Mouse (Mus musculus): Measurements from ENCODE around the gene Prkag3.

Gene Prkag3

DNA sequence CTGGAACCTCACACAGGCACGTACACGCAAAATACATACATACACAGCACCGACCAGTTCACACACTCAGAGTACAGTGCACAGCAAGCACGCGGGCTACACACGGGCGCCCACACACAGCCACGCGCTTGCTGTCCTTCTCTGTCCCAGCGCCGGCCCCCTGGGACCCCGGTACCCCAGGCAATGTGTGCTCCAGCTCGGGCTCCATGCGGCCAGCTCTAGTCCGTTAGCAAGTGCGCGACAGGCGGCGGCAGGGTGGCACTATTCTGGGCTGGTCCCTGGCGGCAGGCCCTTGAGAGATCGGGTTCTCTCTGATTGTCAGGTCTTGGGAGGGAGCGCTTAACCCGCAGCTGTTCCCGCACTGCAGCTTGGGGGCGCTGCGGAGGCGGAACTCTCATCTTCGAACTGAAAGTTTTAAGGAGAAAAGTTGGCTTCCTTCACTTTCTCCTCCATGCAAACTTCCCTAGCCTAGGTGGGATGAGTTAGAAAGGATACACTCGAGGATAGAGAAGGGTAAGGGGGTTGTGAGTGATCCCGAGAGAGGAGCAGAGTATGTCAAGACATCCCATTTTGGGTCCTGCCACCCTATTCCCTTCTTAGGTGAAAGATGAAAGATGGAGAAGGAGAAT is at the start of gene Prkag3:
Gene Prkag3, minus strand, starts transcription at position 579 of the 629 bp plus-strand sequence.
- peak; percentile 88 for DNase-seq (ENCODE audit: low read depth, low spot score)

DNA sequence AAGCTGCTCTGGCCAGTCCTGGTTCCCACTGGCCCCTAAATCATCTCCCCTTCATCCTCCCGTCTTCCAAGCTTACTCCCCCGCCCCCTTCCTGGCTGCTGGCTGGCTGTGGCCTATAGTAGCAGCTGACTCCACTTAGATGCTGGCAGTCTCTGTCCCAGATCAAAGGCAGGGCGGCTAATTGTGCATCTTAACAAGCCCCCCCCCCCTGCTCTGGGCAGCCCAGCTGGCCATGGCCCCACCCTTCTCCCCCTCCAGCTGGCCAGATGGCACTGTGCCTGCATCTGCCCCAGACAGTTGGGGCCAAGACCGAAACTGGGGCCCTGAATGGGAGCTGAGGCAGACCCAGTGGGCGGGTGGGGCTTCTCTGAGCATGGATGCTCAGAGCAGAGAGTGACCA is 48.4 kb upstream of the Prkag3 start:
- DNase-seq (ENCODE audit: low read depth, low spot score), result no peak

DNA sequence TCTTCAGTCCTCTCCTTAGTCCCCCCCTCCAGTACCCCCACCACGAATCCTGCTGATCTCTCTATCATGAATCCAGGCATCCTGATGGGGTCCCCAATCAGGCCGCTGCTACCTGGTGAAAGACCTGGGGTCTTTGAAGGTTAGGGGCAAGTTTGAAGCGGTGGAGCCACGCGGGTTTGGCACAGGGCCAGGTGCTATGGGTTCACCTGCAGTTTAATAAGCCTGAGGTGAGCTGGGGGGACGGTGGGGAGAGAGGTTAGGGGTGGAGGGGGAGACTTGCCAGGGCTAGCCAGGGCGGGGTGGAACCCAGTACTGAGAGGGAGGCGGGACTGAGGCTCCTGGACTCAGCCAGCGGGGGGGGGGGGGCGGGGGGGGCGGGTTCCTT is 46.1 kb upstream of the Prkag3 start:
- no peak for DNase-seq (ENCODE audit: low read depth, low spot score)

DNA sequence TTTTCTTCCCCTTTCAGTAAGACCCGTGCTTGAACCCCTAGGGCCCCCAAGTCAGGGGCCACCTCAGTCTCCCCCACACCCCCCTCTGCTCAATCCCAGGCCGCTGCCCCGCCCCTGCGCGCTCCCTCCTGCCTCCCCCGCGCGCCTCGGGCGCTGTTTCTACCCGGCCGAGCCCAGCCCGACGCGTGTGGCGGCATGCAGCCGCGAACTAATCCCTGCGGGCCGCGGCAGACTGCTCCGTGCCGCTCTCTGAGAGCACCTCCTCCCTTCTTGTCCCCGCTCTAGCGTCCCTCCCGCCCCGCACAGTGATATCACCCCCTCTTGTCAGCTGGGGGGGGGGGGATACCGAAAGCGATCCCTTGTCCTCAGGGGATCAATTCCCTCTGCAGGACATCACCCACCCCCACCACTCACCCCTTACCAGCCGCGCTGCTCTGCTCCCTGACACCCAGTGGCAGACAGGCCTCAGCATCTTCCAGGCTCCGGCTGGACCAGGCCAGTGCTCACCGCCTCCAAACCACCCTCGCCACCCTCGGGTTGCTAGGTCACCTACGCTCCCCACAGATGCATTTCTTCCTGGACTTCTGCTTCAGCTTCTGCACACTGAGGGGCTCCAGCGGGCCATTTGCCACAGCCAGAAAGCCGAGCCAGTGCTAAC is 45.6 kb upstream of the Prkag3 start:
- DNase-seq (ENCODE audit: low read depth, low spot score), result peak; percentile 68

DNA sequence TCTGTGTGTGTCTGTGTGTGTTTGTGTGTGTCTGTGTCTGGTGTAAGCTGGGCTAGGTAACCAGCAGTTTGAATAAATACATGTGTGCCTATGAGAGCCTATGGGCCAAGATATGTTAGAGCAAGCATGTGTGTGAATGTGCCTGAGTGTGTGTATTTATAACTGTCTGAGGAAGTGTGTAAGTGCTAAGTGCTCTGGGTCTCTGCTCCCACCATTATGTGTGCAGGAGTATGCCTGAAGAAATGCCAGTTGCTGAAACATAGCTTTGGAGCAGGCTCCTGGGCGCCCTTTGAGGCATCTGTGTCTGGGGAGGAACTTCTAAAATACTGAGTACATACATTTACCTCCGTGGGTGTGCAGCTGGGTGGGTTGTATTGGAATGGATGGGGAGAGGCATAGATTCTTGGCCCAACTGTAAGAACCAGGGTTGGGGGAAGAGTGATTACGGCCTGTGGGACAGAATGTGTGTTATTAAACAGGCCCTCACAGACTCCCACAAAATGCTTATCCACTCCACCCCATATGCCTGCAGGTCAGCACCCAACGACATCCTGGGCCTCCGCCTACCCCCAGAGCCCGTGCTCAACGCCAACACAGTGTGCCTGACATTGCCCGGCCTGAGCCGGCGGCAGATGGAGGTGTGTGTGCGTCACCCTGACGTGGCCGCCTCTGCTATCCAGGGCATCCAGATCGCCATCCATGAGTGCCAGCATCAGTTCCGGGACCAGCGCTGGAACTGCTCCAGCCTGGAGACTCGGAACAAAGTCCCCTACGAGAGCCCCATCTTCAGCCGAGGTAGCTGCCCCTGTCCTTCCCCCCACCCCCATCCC is 44.0 kb upstream of the Prkag3 start:
- no peak for DNase-seq (ENCODE audit: low read depth, low spot score)

DNA sequence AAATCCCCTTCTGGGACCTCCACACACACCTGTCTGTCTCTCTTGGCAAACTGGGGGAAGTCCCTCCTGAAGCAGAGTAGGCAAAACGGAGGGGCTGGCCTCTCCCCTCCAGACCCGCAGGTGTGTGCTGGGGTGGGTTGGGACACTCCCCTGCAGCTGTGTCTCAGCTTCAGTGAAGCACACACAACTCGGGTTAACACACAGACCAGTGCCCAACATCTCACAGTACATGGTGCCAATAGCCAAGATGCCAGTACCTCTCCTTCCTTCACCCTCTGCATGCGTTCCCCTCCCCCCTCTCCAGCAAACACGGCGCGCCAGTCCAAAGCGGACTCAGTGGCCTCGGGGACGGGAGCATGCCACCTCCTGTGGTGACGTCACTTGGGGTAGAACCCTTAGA is 42.2 kb upstream of the Prkag3 start, which contains the start of gene Wnt10a:
Gene Wnt10a, plus strand, starts transcription at position 268 of the 400 bp plus-strand sequence.
- DNase-seq (ENCODE audit: low read depth, low spot score), result no peak

DNA sequence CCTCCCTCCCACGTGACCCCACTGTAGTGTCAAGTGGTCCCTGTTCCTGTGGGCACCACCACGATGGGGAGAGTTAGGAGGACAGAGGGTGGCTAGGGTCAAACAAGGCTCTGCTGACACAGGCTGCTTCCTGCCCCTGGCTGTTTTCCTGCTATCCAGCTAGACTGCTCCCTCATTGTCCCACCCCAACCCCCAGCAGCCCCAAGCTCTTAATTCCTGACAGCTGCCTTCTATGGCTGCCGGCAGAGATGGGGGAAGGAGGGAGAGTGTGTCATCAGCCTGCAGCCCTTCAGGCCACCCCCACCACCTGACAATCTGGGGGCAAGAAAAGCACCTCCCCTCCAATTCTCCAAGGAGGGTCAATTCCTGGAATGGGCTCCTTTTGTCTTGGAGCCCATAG is 41.1 kb upstream of the Prkag3 start:
- no peak for DNase-seq (ENCODE audit: low read depth, low spot score)

DNA sequence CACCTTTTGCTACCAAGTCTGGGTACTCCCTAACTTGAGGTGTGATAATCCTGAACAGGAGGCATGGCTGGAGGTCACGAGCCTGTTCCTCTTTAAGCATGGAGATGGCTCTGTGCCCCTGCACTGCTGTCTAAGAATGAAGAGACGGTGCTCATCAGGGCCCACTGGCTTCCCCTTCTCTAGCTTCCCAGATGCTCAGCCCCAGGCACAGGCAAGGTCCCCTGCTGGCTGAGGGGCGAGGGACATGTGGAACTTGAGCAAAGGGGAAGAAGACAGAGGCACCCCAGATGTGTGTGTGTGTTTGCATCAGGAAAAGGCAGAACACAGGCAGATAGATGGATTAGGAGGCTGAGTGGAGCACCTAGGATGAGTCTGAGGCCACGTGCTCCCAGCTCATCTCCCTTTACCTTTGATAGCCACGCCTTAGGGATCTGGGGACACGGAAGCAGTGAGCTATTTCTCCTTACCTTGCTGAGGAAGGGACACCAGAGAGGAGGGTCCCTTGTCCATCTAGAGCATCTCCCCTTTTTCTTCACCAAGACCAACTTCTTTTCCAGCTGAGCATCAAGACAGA is 39.7 kb upstream of the Prkag3 start:
- no peak for DNase-seq (ENCODE audit: low read depth, low spot score)

DNA sequence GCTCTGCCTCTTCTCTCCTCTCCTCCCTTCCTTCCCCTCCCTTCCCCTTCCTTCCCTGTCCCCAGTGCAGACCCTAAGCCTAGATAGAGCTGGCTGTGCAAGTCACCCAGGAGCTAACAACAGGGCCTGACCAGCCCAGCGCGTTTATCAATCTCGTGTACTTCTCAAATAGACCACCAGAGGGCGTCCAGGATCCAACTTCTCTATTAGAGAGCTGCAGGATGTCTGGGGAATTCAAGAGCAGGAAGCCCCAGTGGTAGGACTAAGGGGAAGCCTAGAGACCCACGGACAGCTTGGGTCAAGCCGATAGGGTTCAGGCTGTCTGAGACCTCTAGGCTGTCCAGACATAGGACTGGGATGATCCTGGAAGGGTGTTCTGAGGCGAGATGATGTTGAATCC is 38.8 kb upstream of the Prkag3 start:
- peak; percentile 89 for DNase-seq (ENCODE audit: low read depth, low spot score)

DNA sequence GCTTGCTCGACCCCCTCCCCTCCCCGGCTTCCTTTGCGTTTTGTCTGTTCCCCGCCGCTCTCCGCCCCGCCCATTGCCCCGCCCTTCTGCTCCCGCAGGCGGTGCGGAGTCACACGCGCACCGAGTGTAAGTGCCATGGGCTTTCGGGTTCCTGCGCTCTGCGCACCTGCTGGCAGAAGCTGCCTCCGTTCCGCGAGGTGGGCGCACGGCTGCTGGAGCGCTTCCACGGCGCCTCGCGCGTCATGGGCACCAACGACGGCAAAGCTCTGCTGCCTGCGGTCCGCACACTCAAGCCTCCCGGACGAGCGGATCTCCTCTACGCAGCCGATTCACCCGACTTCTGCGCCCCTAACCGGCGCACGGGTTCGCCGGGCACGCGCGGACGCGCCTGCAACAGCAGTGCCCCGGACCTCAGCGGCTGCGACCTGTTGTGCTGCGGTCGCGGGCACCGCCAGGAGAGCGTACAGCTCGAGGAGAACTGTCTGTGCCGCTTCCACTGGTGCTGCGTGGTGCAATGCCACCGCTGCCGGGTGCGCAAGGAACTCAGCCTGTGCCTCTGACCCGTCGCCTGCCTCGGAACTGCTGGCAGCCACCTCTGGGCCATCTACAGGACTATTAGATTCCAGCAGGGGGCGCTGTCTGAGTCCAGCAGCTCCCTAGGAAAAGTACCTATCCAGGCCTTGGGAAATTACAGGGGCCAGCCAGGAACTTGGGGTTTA is 35.2 kb upstream of the Prkag3 start:
- DNase-seq (ENCODE audit: low read depth, low spot score), result peak; percentile 95

DNA sequence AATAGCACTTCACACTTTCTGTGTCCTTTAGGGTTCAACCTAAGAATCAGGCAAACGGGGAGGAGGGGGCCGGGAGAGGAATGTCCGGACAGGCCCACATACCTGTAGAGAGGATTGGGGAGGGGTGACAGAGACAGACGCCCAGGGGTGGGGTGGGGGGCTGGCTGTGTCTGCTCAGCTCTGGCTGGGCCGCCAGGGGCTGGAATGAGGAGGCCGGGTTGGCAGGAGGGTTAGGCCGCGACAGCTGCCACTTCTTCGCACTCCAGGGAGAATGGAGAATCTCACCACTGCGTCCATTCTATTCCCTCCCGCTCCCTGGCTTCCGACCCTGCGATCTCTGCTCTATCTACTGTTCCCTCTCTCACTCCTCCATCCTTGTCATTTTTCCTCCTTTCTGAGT is 34.5 kb upstream of the Prkag3 start:
- no peak for DNase-seq (ENCODE audit: low read depth, low spot score)

DNA sequence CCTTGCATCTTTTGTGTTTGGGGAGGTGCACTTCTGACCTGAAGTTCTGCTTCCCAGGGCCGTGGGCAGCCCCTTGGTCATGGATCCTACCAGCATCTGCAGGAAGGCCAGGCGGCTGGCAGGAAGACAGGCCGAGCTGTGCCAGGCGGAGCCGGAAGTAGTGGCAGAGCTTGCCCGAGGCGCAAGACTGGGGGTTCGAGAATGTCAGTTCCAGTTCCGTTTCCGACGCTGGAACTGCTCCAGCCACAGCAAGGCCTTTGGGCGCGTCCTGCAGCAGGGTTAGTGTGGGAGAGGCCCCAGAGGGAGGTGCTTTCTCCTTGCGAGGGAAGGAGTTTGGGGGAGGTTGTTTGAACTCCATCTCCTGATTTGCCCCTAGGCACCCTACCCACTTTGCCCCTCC is 33.0 kb upstream of the Prkag3 start:
- DNase-seq (ENCODE audit: low read depth, low spot score), result no peak

DNA sequence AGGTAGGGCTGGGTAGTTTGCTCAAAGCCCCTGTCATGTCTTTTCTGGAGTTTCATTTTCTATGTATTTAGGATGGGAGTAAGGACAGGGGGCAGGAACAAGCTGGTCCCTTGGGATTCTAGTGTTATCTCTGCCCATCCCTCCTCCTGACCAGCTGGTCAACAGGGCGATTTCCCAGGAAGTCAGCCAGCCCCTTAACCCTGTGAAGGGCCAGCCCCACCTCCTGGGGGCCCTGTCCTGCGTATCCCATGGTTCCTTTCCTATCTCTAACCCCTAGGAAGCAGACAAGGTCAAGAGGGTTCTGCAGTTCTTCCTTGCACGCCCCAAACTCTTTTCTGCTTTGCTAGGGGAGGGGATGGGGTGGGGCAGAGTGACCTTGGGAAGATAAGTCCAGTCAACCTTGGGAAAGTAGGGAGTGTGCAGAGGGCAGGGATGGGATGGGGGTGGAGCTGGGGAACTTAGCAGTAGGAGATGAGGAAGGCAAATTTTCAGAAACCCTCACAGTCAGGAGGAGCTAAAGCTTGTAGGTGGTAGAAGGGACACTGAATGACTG is 30.0 kb upstream of the Prkag3 start:
- peak; percentile 82 for DNase-seq (ENCODE audit: low read depth, low spot score)

DNA sequence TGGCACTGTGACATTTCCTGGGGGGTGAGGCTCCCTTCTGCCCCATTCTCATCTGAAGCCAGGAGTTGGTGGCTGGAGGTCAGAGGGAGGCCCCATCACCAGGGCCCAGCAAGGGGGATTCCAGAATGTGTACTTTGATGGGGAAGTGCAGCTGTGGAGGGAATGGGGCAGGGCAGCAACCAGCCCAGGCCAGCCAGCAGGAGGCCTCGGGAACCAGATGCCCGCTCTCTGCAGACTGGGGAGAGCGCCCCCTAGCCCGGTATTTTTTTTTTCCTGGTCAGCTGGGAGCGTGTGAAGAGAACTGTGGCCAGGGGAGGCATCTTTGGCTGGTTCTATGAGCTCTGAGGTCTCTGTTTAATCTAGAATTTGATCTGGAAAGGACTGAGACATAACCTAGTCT is 26.8 kb upstream of the Prkag3 start:
- DNase-seq (ENCODE audit: low read depth, low spot score), result peak; percentile 68

DNA sequence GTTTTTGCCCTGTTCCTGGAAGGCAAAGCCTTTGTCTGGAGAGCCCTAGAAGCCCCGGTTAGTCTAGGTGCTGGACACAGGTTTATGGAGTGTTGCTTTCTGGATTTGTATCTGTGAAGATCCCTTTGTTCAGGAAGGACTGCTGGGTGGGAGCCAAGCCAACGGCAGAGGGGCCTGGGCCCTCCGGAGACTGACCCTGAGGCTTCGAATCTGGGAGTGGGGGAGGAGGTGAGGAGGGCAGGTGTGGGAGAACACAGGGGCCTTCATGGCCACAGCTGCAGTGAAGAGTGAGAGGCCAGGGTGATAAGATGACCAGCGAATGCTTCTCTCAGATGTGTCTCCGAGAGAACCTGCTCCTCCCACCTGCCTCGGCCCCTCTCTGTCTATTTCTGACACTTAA is 25.0 kb upstream of the Prkag3 start:
- DNase-seq (ENCODE audit: low read depth, low spot score), result no peak

DNA sequence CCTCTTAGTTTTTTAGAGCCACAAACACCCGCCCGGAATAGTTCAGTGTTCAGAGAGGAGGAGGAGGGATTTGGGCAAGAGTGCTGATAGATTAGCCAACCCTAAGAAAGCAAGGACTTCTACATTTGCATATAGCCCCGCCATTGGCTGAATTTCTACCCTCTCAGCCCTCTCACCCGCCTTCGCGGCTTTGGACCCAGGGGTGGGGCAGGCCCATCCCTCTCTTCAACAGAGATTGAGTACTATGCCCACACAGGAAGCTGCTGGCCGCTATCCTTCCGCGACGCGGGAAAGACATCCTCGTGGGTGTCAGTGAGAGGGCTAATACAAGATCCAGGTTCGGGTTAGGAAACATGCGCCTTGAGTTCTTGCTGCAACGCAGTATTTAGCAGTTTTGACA is 24.1 kb upstream of the Prkag3 start:
- peak; percentile 90 for DNase-seq (ENCODE audit: low read depth, low spot score)

DNA sequence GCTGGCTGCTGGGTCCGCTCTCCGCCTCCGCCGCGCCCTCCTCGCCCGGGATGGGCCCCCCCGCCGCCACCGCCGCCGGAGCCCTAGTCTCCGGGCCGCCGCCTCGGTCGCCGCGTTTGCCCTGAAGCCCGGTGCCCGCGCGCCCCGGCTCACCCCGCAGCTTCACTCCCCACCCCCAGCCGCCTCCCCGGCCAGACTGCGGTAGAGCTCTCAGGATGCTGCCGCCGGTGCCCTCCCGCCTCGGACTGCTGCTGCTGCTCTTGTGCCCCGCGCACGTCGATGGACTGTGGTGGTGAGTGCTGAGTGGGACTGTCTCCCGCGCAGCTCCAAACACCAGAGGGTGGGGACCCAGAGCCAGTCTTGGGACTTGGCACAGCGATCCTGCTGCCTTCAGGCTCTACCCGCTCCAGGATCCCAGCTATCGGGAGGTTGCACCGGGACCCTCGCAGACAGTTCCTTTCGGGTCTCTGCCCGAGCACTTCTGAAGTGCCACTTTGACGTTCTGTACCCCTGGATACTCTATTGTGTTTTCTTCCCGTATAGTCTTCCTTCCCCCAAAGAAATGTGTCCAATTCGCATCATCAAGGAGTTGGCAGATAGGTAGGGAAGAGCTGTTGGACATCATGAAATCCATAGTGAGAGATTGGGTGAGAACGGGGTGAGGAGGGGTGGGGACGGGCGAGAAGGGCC is 23.1 kb upstream of the Prkag3 start:
- peak; percentile 59 for DNase-seq (ENCODE audit: low read depth, low spot score)

DNA sequence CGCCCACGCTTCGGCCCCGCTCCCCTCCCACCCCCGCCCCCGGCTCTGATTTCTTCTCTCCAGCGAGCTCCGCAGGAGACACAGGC is 22.7 kb upstream of the Prkag3 start, which contains the start of gene Wnt6:
Gene Wnt6, plus strand, starts transcription at position 48 of the 86 bp plus-strand sequence.
- no peak for DNase-seq (ENCODE audit: low read depth, low spot score)

DNA sequence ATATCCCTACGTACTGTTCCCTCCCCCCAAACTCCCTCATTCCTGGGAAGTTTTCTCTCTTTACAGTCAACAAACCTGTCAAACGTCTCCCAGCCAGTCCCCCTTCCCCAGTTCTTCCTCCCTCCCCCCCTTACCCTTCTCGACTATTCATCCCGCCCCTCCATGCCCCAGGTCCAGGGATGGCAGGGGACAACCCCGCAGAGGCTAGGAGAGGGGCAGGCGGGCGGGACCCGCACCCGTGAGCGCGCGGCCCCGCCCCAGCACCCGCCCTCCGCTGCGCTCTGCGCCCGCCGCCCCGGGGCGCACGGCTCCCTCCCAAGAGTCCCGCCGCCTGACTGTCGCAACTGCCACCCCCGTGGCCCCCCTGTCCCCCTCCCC is 22.4 kb upstream of the Prkag3 start:
- no peak for DNase-seq (ENCODE audit: low read depth, low spot score)

DNA sequence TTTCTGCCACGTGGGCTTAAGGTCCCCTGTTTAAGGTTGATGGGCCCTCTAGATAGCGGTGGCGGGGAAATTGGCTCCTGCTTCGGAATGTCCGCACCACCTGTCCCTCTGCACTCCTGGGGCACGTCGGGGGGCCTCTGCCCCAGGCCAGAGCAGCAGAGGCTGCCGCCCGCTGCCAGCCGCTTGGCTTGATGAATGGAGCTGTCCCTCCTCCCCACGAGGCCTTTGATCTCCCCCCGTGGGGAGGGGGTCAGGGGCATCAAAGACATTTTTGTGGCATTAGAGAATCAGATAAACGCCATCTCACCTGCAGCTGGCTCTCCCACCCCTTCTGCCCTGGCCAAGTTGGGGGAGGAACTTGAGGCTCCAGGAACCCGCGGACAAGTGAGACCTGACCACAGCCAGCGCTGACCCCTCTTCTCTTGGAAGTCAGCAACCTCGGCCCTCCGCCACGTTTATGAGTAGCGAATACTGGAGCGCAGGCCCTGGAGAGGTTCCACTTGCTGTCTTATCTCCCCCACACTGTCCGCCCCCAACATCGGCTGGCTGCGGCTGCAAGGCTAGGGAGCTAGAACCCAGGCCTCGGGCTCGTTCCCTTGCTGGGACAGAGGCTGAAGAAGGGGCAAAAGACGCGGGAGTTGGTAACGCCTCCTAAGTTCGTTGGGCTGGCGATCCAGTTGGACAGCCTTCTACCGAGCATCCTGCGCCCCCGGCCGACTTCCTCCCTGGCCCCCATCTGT is 21.9 kb upstream of the Prkag3 start:
- DNase-seq (ENCODE audit: low read depth, low spot score), result peak; percentile 56

DNA sequence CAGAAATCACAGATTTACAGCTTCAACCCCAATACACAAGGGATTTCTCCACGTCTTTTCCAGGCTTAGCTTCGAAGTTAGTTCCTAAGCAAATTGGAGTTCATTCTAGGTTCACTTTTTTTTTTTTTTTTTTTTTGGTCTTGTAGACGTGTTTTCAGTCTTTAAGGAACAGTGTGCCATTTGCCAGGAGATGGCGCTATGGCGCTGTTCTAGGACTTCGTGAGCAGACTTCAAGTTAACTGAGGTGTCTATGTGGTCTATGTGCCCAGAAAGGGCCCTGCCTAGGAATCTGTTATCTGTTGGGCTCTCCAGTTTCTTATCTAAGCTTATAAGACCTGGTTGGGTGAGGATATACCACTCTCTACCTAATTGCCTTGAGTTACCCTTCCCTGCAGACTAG is 14.1 kb upstream of the Prkag3 start:
- DNase-seq (ENCODE audit: low read depth, low spot score), result peak; percentile 94
